Mouse (Mus musculus) gastrocnemius, adult 8-10 months (tissue): ENCODE results near the gene Kcnmb1. TPM values are rescaled to one million over a fixed set of nuclear protein-coding genes. Genes with fewer than 3 reads are reported as not detected.

Experiments used
- DNase-seq, 2 experiments: peaks; one replicate each; pipeline ENCODE4 v3.0.0; 2022; ENCODE audit warnings: low spot score in 2 of 2
- total RNA-seq, 4 experiments: library from RNA; stranded (reverse); gene quantifications; 2 replicates each; pipeline ENCODE4 v1.2.4; 2022

Gene Kcnmb1
- total RNA-seq = under 1 TPM; 0.12 to 0.31 (median 0.15) TPM

- DNase-seq = no peak
Measured at GRCm38 (mm10) chr11:33962688-33963407, at the start of gene Kcnmb1. Gene Kcnmb1, plus strand, starts transcription at chr11:33963013.

DNA sequence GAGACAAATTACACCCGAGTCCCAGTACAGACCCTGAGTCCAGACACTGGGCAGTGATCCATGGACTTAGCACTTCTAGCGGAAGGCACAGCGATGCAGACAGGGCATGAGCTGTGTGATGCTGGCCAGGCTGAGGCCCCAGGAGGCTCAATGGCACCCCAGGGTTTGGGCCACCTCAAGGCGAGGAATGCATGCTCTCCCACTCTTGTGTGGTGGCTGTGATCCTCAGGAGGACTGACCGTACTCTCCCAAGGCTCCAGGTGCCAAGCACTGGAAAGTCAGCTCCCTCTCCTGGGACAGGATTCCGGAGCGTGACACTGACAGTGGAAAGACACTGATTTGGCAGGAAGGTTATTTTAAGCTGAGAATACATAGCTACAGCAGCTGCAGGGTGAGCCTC lies 49.8 kb upstream of the Kcnmb1 start:
- DNase-seq = no peak

GRCm38 (mm10) chr11:33914216-33914615 lies 48.6 kb upstream of the Kcnmb1 start:
- DNase-seq = no peak

DNA sequence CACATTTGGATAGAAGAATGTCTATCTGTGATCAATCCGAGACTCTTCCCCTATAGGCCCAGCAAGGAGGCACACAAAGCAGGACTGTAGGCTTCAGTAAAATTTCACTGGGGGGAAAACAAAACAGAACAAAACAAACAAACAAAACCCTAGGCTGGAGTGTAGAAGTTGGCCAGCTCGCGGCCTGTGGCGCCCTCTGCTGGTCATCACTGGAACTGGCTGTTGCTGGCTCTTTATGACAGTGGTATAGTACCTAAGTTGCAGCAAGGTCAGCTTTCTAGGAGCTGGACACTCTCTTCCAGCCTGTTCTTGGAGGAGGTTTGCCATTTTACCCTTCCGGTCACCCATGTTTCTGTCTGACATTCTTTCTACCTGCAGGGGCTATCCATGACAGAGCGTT lies 45.2 kb upstream of the Kcnmb1 start:
- DNase-seq = peak; percentile 28

DNA sequence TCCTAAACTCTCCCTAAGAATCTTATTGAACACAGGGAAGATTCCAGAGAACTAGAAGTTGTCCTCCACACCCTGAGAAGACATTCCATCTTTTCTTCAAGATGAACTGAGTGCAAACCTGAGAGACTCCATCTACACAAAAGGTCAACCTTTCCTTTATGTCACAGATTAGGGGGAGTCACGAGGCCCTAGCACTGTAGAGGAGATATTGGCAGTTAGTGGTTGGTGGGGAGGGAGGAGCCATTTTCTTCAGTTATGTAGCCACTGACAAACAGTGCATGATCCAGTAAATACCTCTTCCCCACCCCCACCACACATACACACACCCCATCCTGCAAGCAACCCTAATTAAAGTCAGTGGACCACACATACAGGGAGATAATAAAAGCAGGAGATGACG lies 44.4 kb upstream of the Kcnmb1 start:
- no peak for DNase-seq

- no peak for DNase-seq
Measured at GRCm38 (mm10) chr11:33919826-33920225, 43.0 kb upstream of the Kcnmb1 start.

- no peak for DNase-seq
Measured at GRCm38 (mm10) chr11:33921451-33921850, 41.4 kb upstream of the Kcnmb1 start.

GRCm38 (mm10) chr11:33923031-33923430 lies 39.8 kb upstream of the Kcnmb1 start:
- no peak for DNase-seq

DNA sequence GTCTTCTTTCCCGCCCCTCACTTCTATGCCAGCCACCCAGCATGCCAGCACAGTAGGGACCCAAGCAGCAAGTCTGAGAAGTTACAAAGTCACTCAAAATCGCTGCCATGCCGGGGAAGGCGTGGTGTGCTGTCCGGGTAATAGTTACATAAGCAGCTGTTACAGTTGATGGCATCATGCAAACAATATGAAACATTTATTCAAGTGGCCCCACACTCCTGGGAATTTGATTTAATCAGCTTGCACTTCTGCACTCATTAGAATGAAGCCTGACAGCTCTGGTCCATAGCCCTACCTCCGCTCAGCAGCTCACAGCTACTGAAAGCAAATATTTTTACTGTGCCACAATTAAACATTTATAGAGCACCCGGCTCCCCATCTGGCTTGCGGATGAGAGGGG lies 37.0 kb upstream of the Kcnmb1 start:
- DNase-seq = no peak

DNA sequence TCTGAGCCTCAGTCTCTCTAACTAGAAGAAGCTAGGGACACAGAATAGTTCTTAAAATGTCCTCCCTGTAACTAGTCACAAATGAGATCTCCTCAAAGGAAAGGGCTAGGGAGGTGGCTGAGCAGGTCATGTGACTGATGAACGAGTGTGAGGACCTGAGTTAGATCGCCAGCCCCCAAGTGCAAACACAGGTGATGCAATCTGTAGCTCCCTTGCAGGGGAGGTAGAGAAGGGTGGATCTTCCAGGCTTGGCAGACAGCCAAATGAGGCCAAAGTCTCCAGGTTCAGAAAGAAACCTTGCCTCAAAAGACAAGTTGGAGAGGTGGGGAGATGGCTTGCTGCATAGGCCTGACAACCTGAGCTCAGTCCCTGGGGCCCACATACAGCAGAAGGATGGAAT lies 36.3 kb upstream of the Kcnmb1 start:
- no peak for DNase-seq

DNA sequence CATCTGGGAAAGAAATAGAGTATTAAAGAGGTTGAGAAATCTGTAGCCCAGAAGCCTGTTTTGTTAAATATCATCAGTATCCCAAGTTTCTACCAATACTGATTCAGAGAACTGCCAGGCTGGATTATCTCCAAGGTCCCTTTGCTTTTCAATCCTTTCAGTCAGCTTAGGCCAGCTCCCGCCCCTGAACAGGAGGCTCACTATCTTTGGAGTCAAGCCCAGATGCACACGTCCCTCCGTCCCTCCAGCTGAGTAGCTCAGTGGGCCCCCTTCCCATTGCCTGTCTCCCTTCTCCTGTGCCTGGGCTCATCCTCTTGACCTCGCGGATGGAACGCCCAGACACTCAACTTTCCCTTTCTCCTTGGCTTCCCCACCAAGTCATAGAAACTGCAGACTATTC lies 35.5 kb upstream of the Kcnmb1 start:
- DNase-seq = no peak

- DNase-seq = no peak
Measured at GRCm38 (mm10) chr11:33927836-33928235, 35.0 kb upstream of the Kcnmb1 start.

DNA sequence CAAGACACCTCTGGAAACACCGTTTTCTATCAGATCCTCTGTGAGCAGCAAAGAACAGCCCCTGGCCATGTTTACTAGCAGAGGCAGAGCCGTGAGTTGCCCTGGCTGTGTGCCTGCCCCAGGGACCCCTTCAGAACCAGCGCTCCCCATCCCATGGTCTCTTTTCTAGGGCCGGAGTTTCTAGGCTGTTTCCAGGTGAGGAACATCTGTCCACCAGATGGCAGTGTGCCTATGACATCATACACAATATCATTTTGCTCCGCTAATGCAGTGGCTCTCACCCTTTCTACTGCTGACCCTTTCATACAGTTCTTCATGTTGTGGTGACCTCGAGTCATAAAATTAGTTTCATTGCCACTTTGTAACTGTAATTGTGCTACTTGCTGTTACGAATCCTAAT lies 34.2 kb upstream of the Kcnmb1 start:
- peak in 1 of 2 experiments; percentile 4 for DNase-seq

- DNase-seq = no peak
Measured at GRCm38 (mm10) chr11:33929412-33929811, 33.4 kb upstream of the Kcnmb1 start.

- no peak for DNase-seq
Measured at GRCm38 (mm10) chr11:33931836-33932385, 30.9 kb upstream of the Kcnmb1 start.

DNA sequence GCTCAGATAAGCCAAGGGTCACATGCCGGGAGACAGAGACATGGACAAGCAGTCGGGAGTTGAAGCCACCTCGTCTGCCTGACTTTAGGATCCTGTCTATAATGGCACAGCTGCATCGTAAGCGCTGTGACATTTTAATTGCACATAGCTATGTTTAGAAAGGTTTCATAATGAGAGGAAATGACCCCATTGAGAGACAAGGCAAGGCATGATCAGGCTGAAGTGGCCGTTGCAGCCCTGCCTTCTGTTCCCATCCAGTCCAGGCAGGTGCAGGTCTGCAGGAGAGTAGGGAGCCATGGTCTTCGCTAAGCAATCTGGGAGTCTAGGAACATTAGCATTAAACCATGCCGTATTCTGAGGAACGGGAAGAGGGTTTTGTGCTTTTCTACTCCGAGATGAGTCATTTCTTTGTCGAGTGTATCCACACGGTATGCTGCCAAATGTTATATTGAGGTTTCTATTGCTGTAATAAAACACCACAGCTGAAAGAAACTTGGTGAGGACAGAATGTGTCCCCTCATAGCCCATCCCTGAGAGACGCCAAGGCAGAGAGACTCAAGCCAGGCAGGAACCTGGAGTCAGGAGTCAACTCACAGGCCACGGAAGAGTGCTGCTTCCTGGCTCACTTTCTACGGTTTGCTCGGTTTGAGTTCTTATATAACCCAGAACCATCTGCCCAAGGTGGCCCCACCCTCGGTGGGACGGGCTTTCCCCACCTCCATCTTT lies 30.3 kb upstream of the Kcnmb1 start:
- DNase-seq = no peak

GRCm38 (mm10) chr11:33934286-33934685 lies 28.5 kb upstream of the Kcnmb1 start:
- no peak for DNase-seq

- no peak for DNase-seq
Measured at GRCm38 (mm10) chr11:33937641-33938040, 25.2 kb upstream of the Kcnmb1 start.

DNA sequence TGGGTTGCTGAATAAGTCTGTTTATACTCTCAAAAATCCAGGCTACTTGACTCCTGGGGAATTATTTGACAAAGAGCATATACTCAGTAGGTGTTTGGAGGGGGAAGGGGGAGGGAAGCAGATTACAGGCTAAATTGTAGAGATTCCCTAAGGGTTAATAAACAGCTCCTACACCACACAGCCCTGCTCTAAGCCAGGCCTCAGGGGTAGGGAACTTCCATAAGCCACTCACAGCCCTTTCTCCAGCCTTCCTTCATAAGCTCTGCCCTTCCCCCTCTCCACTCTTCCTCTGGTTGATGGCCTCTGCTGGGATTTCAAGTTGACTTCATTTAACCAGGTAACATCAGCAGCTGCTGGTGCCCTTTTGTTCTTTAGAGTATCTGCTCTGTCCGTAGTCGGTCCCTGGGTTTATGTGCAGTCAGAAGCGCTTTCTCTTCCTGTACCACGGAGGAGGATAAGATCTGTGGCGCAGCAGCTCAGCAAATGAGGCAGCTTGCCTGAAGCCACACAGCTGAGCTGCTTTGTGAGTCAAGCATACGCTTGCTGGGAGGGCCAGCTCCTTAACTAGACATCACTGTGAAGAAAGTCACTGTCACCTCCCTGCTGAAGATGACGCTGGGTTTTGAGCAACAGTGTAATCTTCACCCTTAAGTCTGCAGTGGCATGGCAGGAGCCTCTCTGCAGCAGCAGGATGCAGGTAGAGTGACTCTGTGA lies 24.1 kb upstream of the Kcnmb1 start:
- DNase-seq = no peak

DNA sequence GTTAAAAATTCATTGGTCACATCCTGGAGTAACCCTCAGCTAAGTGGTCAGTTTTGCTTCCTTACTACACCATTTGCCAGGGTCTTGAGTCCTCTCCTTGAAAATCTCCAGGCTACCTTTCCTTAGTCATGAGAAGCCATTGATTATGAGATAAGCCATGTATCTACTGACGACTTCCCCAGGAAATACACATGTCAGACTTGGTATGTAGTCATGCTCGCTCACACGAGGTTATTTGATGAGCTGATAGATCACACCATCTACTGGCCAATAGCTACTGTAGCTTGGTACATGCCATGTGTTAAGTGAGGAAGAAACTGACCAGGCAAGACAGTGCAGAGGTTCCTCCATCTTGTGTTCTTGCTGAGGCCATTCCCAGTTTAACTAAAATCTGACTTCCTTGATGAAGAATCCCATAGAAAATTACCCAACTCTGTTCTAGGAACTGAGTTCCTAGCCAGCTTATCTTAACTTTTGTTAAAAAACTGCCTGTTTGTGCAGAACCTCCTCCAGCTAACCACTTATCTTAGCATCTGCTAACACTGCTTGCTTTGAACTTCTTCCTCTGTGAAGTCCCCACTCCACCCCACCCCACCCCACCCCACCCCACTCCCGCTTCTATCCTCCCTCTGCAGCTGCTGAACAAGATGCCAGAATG lies 23.2 kb upstream of the Kcnmb1 start:
- DNase-seq = no peak

- DNase-seq = no peak
Measured at GRCm38 (mm10) chr11:33943565-33943964, 19.2 kb upstream of the Kcnmb1 start.
